Mouse (Mus musculus) small intestine, adult 2 months (tissue): ENCODE measurements around the gene Rpl37a. TPM values are rescaled to one million over a fixed set of nuclear protein-coding genes. Genes with fewer than 3 reads are reported as not detected.

ENCODE experiments used
- H3K27ac ChIP-seq: fragments of 200-500 bp; 2 replicates; pipeline ENCODE4 v1.5.1; 2012; ENCODE audit warnings: low read depth, low read length, control low read depth, inconsistent platforms; ENCODE audit not compliant: insufficient read depth
- H3K27me3 ChIP-seq: fragments of 200-500 bp; 2 replicates; pipeline ENCODE4 v1.6.1; 2012; ENCODE audit warnings: mild to moderate bottlenecking, moderate library complexity, low read length, inconsistent platforms; ENCODE audit not compliant: control insufficient read depth, insufficient read depth
- H3K36me3 ChIP-seq: fragments of 200-500 bp; 2 replicates; pipeline ENCODE4 v1.6.1; 2012; ENCODE audit warnings: mild to moderate bottlenecking, low read length, control low read depth, inconsistent platforms; ENCODE audit not compliant: control insufficient read depth, insufficient read depth
- H3K4me1 ChIP-seq: fragments of 200-500 bp; 2 replicates; pipeline ENCODE4 v1.6.1; 2012; ENCODE audit warnings: low read length, inconsistent platforms, mixed read lengths; ENCODE audit not compliant: control insufficient read depth, insufficient read depth, insufficient read length
- H3K4me3 ChIP-seq: fragments of 200-500 bp; 2 replicates; pipeline ENCODE4 v1.5.1; 2012; ENCODE audit warnings: low read depth, mild to moderate bottlenecking, control low read depth, inconsistent platforms, low read length, moderate library complexity
- CTCF ChIP-seq: fragments of 200-500 bp; IDR thresholded peaks from 2 replicates; pipeline ENCODE4 v1.5.1; 2012; ENCODE audit warnings: low read depth, mild to moderate bottlenecking, control low read depth, inconsistent platforms, low read length, moderate library complexity, mixed read lengths; ENCODE audit not compliant: insufficient replicate concordance, insufficient read length; ENCODE audit errors: extremely low read depth
- POLR2A ChIP-seq: fragments of 200-500 bp; IDR thresholded peaks from 2 replicates; pipeline ENCODE4 v1.6.1; 2012; ENCODE audit warnings: low read depth, mild to moderate bottlenecking, control low read depth, inconsistent platforms, low read length, moderate library complexity
- WGBS: fragments of 180-500 bp; shearing (Covaris S2); methylation state at CpG from one replicate; pipeline ENCODE4 v1.1.7; 2018; 5-methylcytosine and 5-hydroxymethylcytosine counted together
- polyA plus RNA-seq: library from polyadenylated mRNA; depleted of rRNA; stranded (reverse); fragments of >200 nt; gene quantifications from 2 replicates; pipeline ENCODE4 v1.2.3, GENCODE M21; 2012

Gene Rpl37a
- polyA plus RNA-seq, 1 experiment, result 356 TPM

- 65% methylated on average over 4 of the region's 4 CpGs for WGBS
- Histone ChIP-seq H3K4me3 (no peak overlapping the region), H3K27ac (no peak overlapping the region), H3K27me3 (no peaks in the 10 kb centered on the region), H3K36me3 (peaks cover 18% of the 10 kb centered on the region), H3K4me1 (peaks cover 2% of the 10 kb centered on the region; the same call in 1 of the 2 replicates)
- no peak for TF ChIP-seq POLR2A
- TF ChIP-seq CTCF, result no peak
These were observed 3.5 kb downstream of the Rpl37a start for GRCm38 (mm10) chr1:72714547-72714946.

GRCm38 (mm10) chr1:72715065-72715464 is 4.0 kb downstream of the Rpl37a start:
- Histone ChIP-seq H3K27ac (no peak overlapping the region), H3K4me1 (peaks cover 2% of the 10 kb centered on the region; the same call in 1 of the 2 replicates), H3K27me3 (no peaks in the 10 kb centered on the region), H3K36me3 (peaks cover 18% of the 10 kb centered on the region), H3K4me3 (no peak overlapping the region)
- 94% methylated on average over 1 of the region's 1 CpGs for WGBS
- TF ChIP-seq POLR2A, result no peak
- no peak for TF ChIP-seq CTCF

GRCm38 (mm10) chr1:72715593-72716361 is 4.7 kb downstream of the Rpl37a start:
- Histone ChIP-seq H3K27ac (no peak overlapping the region), H3K27me3 (no peaks in the 10 kb centered on the region), H3K36me3 (peaks cover 18% of the 10 kb centered on the region), H3K4me1 (peaks cover 2% of the 10 kb centered on the region; the same call in 1 of the 2 replicates), H3K4me3 (no peak overlapping the region)
- TF ChIP-seq CTCF (no peak), POLR2A (no peak)
- WGBS, result 64% methylated on average over 3 of the region's 3 CpGs

- no peak for TF ChIP-seq POLR2A
- no peak for TF ChIP-seq CTCF
- 57% methylated on average over 2 of the region's 2 CpGs for WGBS
- Histone ChIP-seq H3K4me1 (peaks cover 2% of the 10 kb centered on the region; the same call in 1 of the 2 replicates), H3K36me3 (peaks cover 18% of the 10 kb centered on the region), H3K4me3 (no peak overlapping the region), H3K27me3 (no peaks in the 10 kb centered on the region), H3K27ac (no peak overlapping the region)
These were observed 5.3 kb downstream of the Rpl37a start for GRCm38 (mm10) chr1:72716421-72716820.

GRCm38 (mm10) chr1:72716926-72717325 is 5.8 kb downstream of the Rpl37a start:
- Histone ChIP-seq H3K27ac (no peak overlapping the region), H3K27me3 (no peaks in the 10 kb centered on the region), H3K4me3 (no peak overlapping the region), H3K4me1 (peaks cover 2% of the 10 kb centered on the region; the same call in 1 of the 2 replicates), H3K36me3 (peaks cover 18% of the 10 kb centered on the region)
- 5% methylated on average over 5 of the region's 5 CpGs for WGBS
- TF ChIP-seq CTCF (no peak), POLR2A (no peak)

- WGBS, result 87% methylated on average over 7 of the region's 7 CpGs
These were observed 6.5 kb downstream of the Rpl37a start for GRCm38 (mm10) chr1:72717540-72717939.

GRCm38 (mm10) chr1:72718846-72719245 is 7.8 kb downstream of the Rpl37a start:
- no peaks in the 10 kb centered on the region for H3K27me3 ChIP-seq
- no peak overlapping the region for H3K27ac ChIP-seq
- 27% methylated on average over 5 of the region's 5 CpGs for WGBS
- no peak overlapping the region for H3K4me3 ChIP-seq
- TF ChIP-seq POLR2A, result no peak
- peak; percentile 79; the same call in 1 of the 2 replicates for TF ChIP-seq CTCF
- peaks cover 8% of the 10 kb centered on the region for H3K36me3 ChIP-seq
- H3K4me1 ChIP-seq, result no peaks in the 10 kb centered on the region

More at GRCm38 (mm10) chr1:72717540-72717939, 6.5 kb downstream of the Rpl37a start:
- Histone ChIP-seq H3K4me3 (no peak overlapping the region), H3K27ac (no peak overlapping the region), H3K4me1 (peaks cover 2% of the 10 kb centered on the region; the same call in 1 of the 2 replicates), H3K27me3 (no peaks in the 10 kb centered on the region), H3K36me3 (peaks cover 18% of the 10 kb centered on the region)
- no peak for TF ChIP-seq POLR2A
- no peak for TF ChIP-seq CTCF
